Mouse (Mus musculus) embryo, embryonic 9.5 days (tissue): ENCODE data around the gene Serpinb9e.
"Not testable (repeated sequence)": the region's sequence is repeated elsewhere in the genome, so short reads cannot be mapped to it uniquely, and the experiment has no call there.

Source experiments
- DNase-seq: peaks from one replicate; pipeline ENCODE4 v3.0.0-alpha.2; 2017; ENCODE audit errors: extremely low spot score

Gene Serpinb9e

GRCm38 (mm10) chr13:33249312-33249711 lies at the start of gene Serpinb9e:
TSS of gene Serpinb9e (plus strand) at chr13:33249612.
- not testable (repeated sequence) for DNase-seq

GRCm38 (mm10) chr13:33199740-33200139 lies 49.7 kb upstream of the Serpinb9e start:
- DNase-seq, result no peak

- DNase-seq, result not testable (repeated sequence)
Observed at GRCm38 (mm10) chr13:33308631-33309030, 59.2 kb downstream of the Serpinb9e start.
